Mouse (Mus musculus): Measurements from ENCODE around the gene Sdhb.

DNA sequence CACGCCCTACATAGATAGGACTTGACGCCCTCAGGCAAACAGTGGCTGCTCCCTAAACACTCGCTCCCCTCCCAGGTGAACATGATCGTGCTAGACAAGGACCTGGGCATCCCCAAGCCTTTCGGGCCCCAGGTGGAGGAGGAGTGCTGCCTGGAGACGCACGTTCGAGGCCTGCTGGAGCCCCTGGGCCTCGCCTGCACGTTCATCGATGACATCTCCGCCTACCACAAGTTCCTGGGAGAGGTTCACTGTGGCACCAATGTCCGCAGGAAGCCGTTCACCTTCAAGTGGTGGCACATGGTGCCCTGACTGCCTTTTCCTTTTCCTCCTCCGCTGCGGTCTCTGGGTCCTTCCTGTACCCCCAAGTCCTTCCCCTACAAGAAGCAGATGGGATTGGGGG lies 11.4 kb upstream of the Sdhb start:
- TF ChIP-seq POLR2A (IDR thresholded peaks at IDR 0.05; ENCODE audit: control insufficient read depth in 1 of 2, insufficient read depth in 1 of 2, low read depth in 1 of 2, low read length in 2 of 2, poor library complexity in 1 of 2), result no peak
- TF ChIP-seq CTCF (IDR thresholded peaks at IDR 0.05 in 2 of 3, conservative IDR thresholded peaks at IDR 0.05 in 1 of 3; ENCODE audit: control insufficient read depth in 1 of 3, insufficient read depth in 1 of 3, low read depth in 2 of 3, low read length in 3 of 3, poor library complexity in 1 of 3, severe bottlenecking in 1 of 3), result no peak
- no peak for TF ChIP-seq ZNF384 (IDR thresholded peaks at IDR 0.05; ENCODE audit: low read depth, low read length)
- TF ChIP-seq USF2 (IDR thresholded peaks at IDR 0.05; ENCODE audit: borderline replicate concordance in 1 of 2, insufficient read depth in 1 of 2, low read depth in 1 of 2, low read length in 2 of 2), result no peak
- no peak for TF ChIP-seq E2F4 (IDR thresholded peaks at IDR 0.05; ENCODE audit: borderline replicate concordance, low read depth, low read length)
- no peak for TF ChIP-seq USF1 (IDR thresholded peaks at IDR 0.05; ENCODE audit: low read depth, low read length)
